Mouse (Mus musculus) thymus, postnatal 14 days (tissue): ENCODE data around the gene 6430628N08Rik.

Experiments
- DNase-seq: peaks from one replicate; pipeline ENCODE4 v3.0.0; 2021

The 6430628N08Rik gene

GRCm38 (mm10) chr4:115941242-115941820 lies 50.9 kb downstream of the 6430628N08Rik start:
- DNase-seq, result no peak

GRCm38 (mm10) chr4:115943669-115944314 lies 53.3 kb downstream of the 6430628N08Rik start:
- DNase-seq, result no peak
